Mouse (Mus musculus) cerebellum, adult 2 months (tissue): ENCODE measurements around the gene Krt12.

ENCODE experiments used
- CTCF ChIP-seq: fragments of 200-500 bp; IDR thresholded peaks from 2 replicates; pipeline ENCODE4 v1.5.1; 2011; ENCODE audit warnings: low read depth, mild to moderate bottlenecking, control low read depth, low read length, moderate library complexity, borderline replicate concordance; ENCODE audit not compliant: insufficient read depth
- POLR2A ChIP-seq: fragments of 200-500 bp; IDR thresholded peaks from 2 replicates; pipeline ENCODE4 v1.6.1; 2011; ENCODE audit warnings: low read length, control low read depth, borderline replicate concordance; ENCODE audit not compliant: insufficient read depth

DNA sequence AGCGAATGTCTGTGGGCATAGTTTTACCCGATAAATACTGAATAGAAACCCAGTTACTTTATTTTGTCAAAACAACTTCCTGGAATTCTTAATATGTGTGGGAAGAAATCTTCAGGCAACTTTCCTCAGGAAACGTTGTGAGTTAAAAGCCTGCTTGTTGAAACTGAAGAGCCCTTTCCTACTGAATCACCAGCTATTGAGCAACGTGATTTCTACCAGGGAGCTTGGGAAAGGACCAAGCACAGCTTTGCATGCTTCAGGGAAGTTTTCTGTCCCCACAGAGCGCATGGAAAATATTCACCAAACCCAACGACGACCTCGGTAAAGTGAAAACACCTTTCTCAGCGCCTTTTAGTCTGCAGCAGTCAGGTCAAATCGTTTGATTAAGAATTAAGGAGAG is 15.9 kb downstream of the Krt12 start:
- TF ChIP-seq CTCF: no peak
- no peak for TF ChIP-seq POLR2A
